Mouse (Mus musculus) left cerebral cortex, postnatal 36 days (tissue): ENCODE measurements around the gene Pim3. TPM values are rescaled to one million over a fixed set of nuclear protein-coding genes. Genes with fewer than 3 reads are reported as not detected.
"Not testable (repeated sequence)": the region's sequence is repeated elsewhere in the genome, so short reads cannot be mapped to it uniquely, and the experiment has no call there.

Experiments used
- DNase-seq, 2 experiments: peaks; one replicate each; pipeline ENCODE4 v3.0.0; 2021 to 2022; ENCODE audit warnings: low spot score in 2 of 2, mixed read lengths in 1 of 2
- intact Hi-C: fragments of 180-260 bp; cut with DNase I; formaldehyde crosslinking; loops from one replicate; pipeline ENCODE4 v1.15.1; 2025
- total RNA-seq, 2 experiments: library from RNA; stranded (reverse); gene quantifications; 2 replicates each; pipeline ENCODE4 v1.2.3; 2021

Pim3 gene
- 10 to 100 TPM; 35.0 to 51.0 TPM for total RNA-seq

GRCm38 (mm10) chr15:88861772-88862622 lies at the start of gene Pim3:
Gene Pim3 (plus strand): TSS chr15:88862186.
- DNase-seq: peak; percentile 96 to 98
- intact Hi-C loops: loop anchor here (2.0 to 5.0 kb wide), 2 partner anchors 23 to 35 kb away; no protein-coding TSS in a partner anchor

- DNase-seq: no peak
- intact Hi-C loops: no loop called here
These were observed 48.7 kb upstream of the Pim3 start for GRCm38 (mm10) chr15:88813262-88813661.

- intact Hi-C loops, DNase-seq: not testable (repeated sequence)
These were observed 48.1 kb upstream of the Pim3 start for GRCm38 (mm10) chr15:88813873-88814272.

GRCm38 (mm10) chr15:88814411-88815047 lies 47.5 kb upstream of the Pim3 start:
- no peak for DNase-seq
- intact Hi-C loops: no loop called here

GRCm38 (mm10) chr15:88815196-88815700 lies 46.7 kb upstream of the Pim3 start:
- DNase-seq: no peak
- intact Hi-C loops: no loop called here

GRCm38 (mm10) chr15:88819026-88819905 lies 42.7 kb upstream of the Pim3 start, which contains the start of the genes Alg12 and Creld2:
Gene Alg12 (minus strand): TSS chr15:88819318.
Gene Creld2 (plus strand): TSS chr15:88819646.
- intact Hi-C loops: no loop called here
- peak; percentile 99 to 100 for DNase-seq

GRCm38 (mm10) chr15:88819906-88820303 lies 42.1 kb upstream of the Pim3 start:
- DNase-seq: no peak
- intact Hi-C loops: loop anchor here (10.0 kb wide), 1 partner anchor 235 kb away; the partner anchor contains the start of gene Panx2

- intact Hi-C loops: loop anchor here (10.0 kb wide), 1 partner anchor 233 kb away; the partner anchor contains the start of gene Panx2
- no peak for DNase-seq
These were observed 40.6 kb upstream of the Pim3 start for GRCm38 (mm10) chr15:88821403-88821802.

GRCm38 (mm10) chr15:88822513-88822912 lies 39.5 kb upstream of the Pim3 start:
- intact Hi-C loops: loop anchor here (10.0 kb wide), 1 partner anchor 232 kb away; the partner anchor contains the start of gene Panx2
- no peak for DNase-seq

- no peak for DNase-seq
- intact Hi-C loops: loop anchor here (10.0 kb wide), 1 partner anchor 231 kb away; the partner anchor contains the start of gene Panx2
These were observed 38.6 kb upstream of the Pim3 start for GRCm38 (mm10) chr15:88823376-88823775.

GRCm38 (mm10) chr15:88827466-88827865 lies 34.5 kb upstream of the Pim3 start:
- DNase-seq: no peak
- intact Hi-C loops: loop anchor here (5.0 to 10.0 kb wide), 2 partner anchors 35 to 227 kb away; partner anchors contain the start of genes Panx2 and Pim3

- intact Hi-C loops: loop anchor here (1.0 to 10.0 kb wide), 4 partner anchors 34 to 227 kb away; partner anchors contain the start of genes Panx2 and Pim3
- peak in 1 of 2 experiments; percentile 38 for DNase-seq
These were observed 33.8 kb upstream of the Pim3 start for GRCm38 (mm10) chr15:88827991-88828799.

GRCm38 (mm10) chr15:88828800-88829705 lies 32.9 kb upstream of the Pim3 start:
- intact Hi-C loops: loop anchor here (1.0 to 10.0 kb wide), 4 partner anchors 33 to 226 kb away; partner anchors contain the start of genes Panx2 and Pim3
- peak; percentile 79 to 87 for DNase-seq

GRCm38 (mm10) chr15:88829791-88830440 lies 32.1 kb upstream of the Pim3 start:
- intact Hi-C loops: loop anchor here (5.0 to 10.0 kb wide), 2 partner anchors 32 to 225 kb away; partner anchors contain the start of genes Panx2 and Pim3
- DNase-seq: peak; percentile 41 to 43

GRCm38 (mm10) chr15:88830696-88831095 lies 31.3 kb upstream of the Pim3 start:
- no peak for DNase-seq

GRCm38 (mm10) chr15:88831482-88831881 lies 30.5 kb upstream of the Pim3 start:
- no peak for DNase-seq
- intact Hi-C loops: no loop called here

More at GRCm38 (mm10) chr15:88830696-88831095, 31.3 kb upstream of the Pim3 start:
- intact Hi-C loops: no loop called here
